Mouse (Mus musculus) neural tube, embryonic 11.5 days (tissue): ENCODE results near the gene Atraid. TPM values are rescaled to one million over a fixed set of nuclear protein-coding genes. Genes with fewer than 3 reads are reported as not detected.
"Not testable (repeated sequence)": the region's sequence is repeated elsewhere in the genome, so short reads cannot be mapped to it uniquely, and the experiment has no call there.

Experiments used
- ATAC-seq: fragments of 200-750 bp; cut with Nextera tagmentation; 2 replicates; pipeline ENCODE4 v1.8.0; 2017; ENCODE audit warnings: moderate number of reproducible peaks, mild to moderate bottlenecking, moderate TSS enrichment, moderate library complexity; ENCODE audit not compliant: insufficient read depth, low FRiP score, low TSS enrichment
- DNase-seq: peaks from one replicate; pipeline ENCODE4 v3.0.0-alpha.2; 2015; ENCODE audit warnings: low spot score
- H3K27ac ChIP-seq: fragments of 300-500 bp; sonication (generic); 2 replicates; pipeline ENCODE4 v1.5.1; 2014; ENCODE audit warnings: low read depth, mild to moderate bottlenecking, low read length
- H3K27me3 ChIP-seq: fragments of 300-500 bp; sonication (generic); 2 replicates; pipeline ENCODE4 v1.6.1; 2014; ENCODE audit warnings: mild to moderate bottlenecking, low read length, mixed read lengths; ENCODE audit not compliant: control insufficient read depth, insufficient read depth
- H3K36me3 ChIP-seq: fragments of 300-500 bp; sonication (generic); 2 replicates; pipeline ENCODE4 v1.6.1; 2014; ENCODE audit warnings: mild to moderate bottlenecking, low read length, moderate library complexity, mixed read lengths; ENCODE audit not compliant: control insufficient read depth, insufficient read depth
- H3K4me1 ChIP-seq: fragments of 300-500 bp; sonication (generic); 2 replicates; pipeline ENCODE4 v1.6.1; 2014; ENCODE audit warnings: low read length, mixed read lengths; ENCODE audit not compliant: control insufficient read depth, insufficient read depth
- H3K4me2 ChIP-seq: fragments of 300-500 bp; sonication (generic); 2 replicates; pipeline ENCODE4 v1.6.1; 2014; ENCODE audit warnings: low read depth, mild to moderate bottlenecking, moderate library complexity
- H3K4me3 ChIP-seq: fragments of 300-500 bp; sonication (generic); 2 replicates; pipeline ENCODE4 v1.5.1; 2014; ENCODE audit warnings: low read depth, low read length
- H3K9ac ChIP-seq: fragments of 300-500 bp; sonication (generic); 2 replicates; pipeline ENCODE4 v1.6.1; 2014; ENCODE audit warnings: mild to moderate bottlenecking, low read length
- H3K9me3 ChIP-seq: fragments of 300-500 bp; sonication (generic); 2 replicates; pipeline ENCODE4 v1.6.1; 2016; ENCODE audit warnings: low read length; ENCODE audit not compliant: control insufficient read depth
- WGBS: fragments of 180-500 bp; shearing (Covaris S2); extraction: QIAGEN DNeasy Blood & Tissue Kit; methylation state at CpG from one replicate; pipeline ENCODE4 v1.1.7; 2014; 5-methylcytosine and 5-hydroxymethylcytosine counted together
- polyA plus RNA-seq: library from polyadenylated mRNA; unstranded; fragments of >200 nt; fragmentation: Nextera tagmentation; extraction: Ambion mirVana; gene quantifications from 2 replicates; pipeline ENCODE4 v1.2.1, GENCODE M21; 2014

Atraid gene
- polyA plus RNA-seq, 1 experiment from 2014 or later = 95.1 TPM

DNA sequence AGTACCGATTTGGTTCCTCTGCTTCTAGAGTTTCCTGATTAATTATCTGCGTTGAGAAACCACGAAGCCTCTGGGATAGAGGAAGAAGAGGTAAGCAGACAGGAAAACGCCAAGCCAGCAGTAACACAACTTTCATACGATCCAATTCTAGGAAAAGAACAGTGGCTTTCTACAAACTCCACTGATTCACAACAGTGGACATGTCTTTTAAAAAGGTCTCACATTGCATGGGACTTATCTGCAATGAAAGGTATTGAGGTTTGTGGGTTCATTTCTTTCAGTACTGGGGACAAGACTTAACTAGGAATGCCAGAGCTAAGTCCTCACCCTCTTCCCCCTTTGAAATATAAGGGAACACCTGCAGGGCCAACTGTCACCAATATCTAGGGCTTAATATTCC is 1.0 kb upstream of the Atraid start:
- H3K36me3 ChIP-seq = no peaks in the 10 kb centered on the region
- H3K9me3 ChIP-seq = no peaks in the 10 kb centered on the region
- no peak overlapping the region for H3K27ac ChIP-seq
- no peak for DNase-seq
- H3K4me3 ChIP-seq = peak overlapping the region; percentile 72
- 80% methylated on average over 5 of the region's 5 CpGs for WGBS
- no peaks in the 10 kb centered on the region for H3K27me3 ChIP-seq
- no peak for ATAC-seq
- peaks cover 4% of the 10 kb centered on the region; the same call in 1 of the 2 replicates for H3K4me1 ChIP-seq
- H3K9ac ChIP-seq = 0 out of 2 replicates have a peak overlapping the region, but pooled peaks have one; percentile 80
- peak overlapping the region; percentile 77 for H3K4me2 ChIP-seq

DNA sequence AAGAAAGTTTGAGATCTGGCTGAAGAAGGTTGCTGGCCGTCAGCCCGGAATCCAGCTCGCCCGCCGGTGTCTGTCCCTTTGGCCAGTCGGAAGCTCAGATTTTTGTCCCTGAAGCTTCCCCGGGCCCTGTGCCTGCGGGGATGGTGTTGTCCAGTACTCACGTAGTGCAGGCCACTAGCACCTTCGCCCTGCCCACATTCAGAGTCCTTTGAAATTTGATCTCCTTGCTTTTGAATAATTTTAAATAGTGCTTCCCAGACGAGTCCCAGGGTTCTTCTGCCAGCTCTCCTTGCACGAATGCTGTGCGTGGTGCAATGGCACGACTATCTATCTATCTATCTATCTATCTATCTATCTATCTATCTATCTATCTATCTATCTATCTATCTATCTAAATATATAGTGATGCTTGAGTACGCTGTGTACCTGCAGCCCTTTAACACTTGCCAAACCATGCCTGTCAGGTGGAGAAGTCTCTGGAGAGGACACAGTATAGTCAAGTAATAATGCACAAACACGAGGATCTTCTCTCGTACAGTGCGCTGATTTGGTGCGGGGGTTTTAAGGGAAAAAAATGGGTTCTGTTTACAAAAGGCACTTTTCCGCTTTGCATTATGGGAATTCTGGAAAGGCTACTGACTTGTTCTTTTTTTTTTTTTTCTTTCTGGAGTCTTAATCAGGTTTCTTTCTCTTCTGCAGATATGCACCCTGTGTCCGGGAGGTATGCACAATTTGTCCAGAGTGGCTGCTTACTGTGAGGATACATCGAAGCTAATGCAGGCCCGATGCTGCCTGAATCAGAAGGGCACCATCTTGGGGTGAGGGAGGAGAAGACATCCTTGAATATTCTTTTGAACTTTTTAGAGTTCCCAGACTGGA is 890 bp downstream of the Atraid start, which contains the start of gene Slc5a6:
Slc5a6 (minus strand) TSS at position 162 of the 879 bp plus-strand sequence.
- Histone ChIP-seq H3K36me3 (no peaks in the 10 kb centered on the region; the same call in 1 of the 2 replicates), H3K4me1 (peaks cover 7% of the 10 kb centered on the region), H3K9ac (peak within 1 kb of the TSS; percentile 80), H3K9me3 (no peaks in the 10 kb centered on the region), H3K27me3 (no peaks in the 10 kb centered on the region), H3K27ac (peak within 1 kb of the TSS; percentile 85), H3K4me2 (peak within 1 kb of the TSS; percentile 77), H3K4me3 (peak within 1 kb of the TSS; percentile 72)
- under 1% methylated on average over 23 of the region's 23 CpGs for WGBS
- DNase-seq (peak; percentile 37), ATAC-seq (peak; percentile 11; the same call in 1 of the 2 replicates)

DNA sequence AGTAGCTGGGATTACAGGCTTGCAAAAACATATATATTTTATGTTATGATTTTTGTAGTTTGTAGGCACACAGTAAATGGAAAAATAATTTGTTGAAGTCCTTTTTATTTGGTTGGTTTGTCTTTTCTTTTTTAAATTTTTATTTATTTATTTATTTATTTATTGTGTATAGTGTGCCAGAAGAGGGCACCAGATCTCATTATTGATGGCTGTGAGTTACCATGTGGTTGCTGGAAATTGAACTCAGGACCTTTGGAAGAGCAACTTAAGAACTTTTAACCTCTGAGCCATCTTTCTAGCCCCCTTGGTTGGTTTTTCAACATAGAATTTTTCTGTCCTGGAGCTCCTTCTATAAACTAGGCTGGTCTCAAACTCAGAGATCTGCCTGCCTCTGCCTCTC is 2.3 kb downstream of the Atraid start:
- H3K36me3 ChIP-seq = no peaks in the 10 kb centered on the region; the same call in 1 of the 2 replicates
- H3K9ac ChIP-seq = no peak overlapping the region
- no peak overlapping the region for H3K4me2 ChIP-seq
- peaks cover 9% of the 10 kb centered on the region for H3K4me1 ChIP-seq
- no peaks in the 10 kb centered on the region for H3K27me3 ChIP-seq
- ATAC-seq (no peak), DNase-seq (no peak)
- no peak overlapping the region for H3K27ac ChIP-seq
- H3K9me3 ChIP-seq = no peaks in the 10 kb centered on the region
- H3K4me3 ChIP-seq = no peak overlapping the region

DNA sequence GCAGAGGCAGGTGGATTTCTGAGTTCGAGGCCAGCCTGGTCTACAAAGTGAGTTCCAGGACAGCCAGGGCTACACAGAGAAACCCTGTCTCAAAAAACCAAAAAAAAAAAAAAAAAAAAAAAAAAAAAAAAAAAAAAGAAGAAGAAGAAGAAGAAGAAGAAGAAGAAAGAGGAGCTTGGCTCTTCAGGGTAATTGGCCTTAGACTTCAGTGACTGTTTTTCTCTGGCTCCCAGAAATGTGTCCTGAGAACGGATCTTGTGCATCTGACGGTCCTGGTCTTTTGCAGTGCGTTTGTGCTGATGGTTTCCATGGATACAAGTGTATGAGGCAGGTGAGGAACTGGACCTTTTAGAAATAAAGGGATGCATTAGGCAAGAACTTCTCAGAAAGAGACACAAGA is 5.6 kb downstream of the Atraid start:
- Histone ChIP-seq H3K4me2 (peak overlapping the region; percentile 90), H3K27ac (0 out of 2 replicates have a peak overlapping the region, but pooled peaks have one; percentile 49), H3K4me3 (peak overlapping the region; percentile 67), H3K9ac (peak overlapping the region; percentile 47)
- not testable (repeated sequence) for H3K9me3 ChIP-seq, DNase-seq, ATAC-seq, H3K4me1 ChIP-seq, H3K36me3 ChIP-seq, H3K27me3 ChIP-seq
- WGBS = 54% methylated on average over 4 of the region's 4 CpGs

DNA sequence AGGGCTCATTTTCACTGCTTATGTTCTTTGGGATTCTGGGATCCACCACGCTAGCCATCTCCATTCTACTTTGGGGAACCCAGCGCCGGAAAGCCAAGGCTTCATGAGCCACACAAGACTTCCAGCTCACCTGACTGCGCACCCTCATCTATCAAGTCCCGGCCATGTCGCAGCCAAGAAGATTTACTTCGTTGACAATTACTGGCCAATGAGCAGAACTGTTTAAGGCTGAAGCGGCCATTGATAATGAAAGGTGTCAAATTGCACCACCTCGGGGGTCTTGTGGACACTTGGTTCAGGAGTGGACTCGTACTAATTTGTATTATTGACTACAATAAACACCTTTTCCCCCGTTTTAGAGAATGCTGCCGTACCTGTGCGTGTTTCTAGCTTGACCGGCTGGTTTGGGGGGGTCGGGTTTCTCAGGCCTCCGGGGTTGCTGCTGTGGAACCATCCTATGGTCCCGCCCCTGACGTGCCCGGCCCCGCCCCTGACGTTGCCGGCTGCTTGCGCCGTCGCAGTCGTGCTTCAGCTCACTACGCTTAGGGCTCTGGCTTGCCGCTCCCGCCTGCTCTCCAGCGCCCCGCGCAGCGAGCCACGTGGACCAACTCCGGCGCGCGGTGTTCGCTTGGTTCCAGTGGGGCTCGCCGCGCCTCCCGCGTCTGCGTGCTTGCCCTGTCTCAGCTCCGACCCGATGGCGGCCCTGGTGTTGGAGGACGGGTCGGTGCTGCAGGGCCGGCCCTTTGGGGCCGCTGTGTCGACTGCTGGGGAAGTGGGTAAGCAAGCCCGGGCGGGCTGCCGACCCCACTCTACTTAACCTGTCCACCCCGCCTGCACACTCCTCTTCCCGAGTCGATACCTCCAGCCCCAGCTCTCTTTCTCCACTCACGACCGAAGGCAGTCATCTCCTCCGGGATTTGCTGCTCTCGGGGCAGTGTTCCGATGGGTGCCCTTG is 6.4 kb downstream of the Atraid start, which contains the start of gene Cad:
Cad (plus strand) TSS at position 520 of the 955 bp plus-strand sequence.
- Histone ChIP-seq H3K4me1 (peaks cover 10% of the 10 kb centered on the region), H3K27me3 (no peaks in the 10 kb centered on the region), H3K9me3 (no peaks in the 10 kb centered on the region), H3K9ac (peak within 1 kb of the TSS; percentile 85), H3K4me3 (peak within 1 kb of the TSS; percentile 67), H3K36me3 (peaks cover 2% of the 10 kb centered on the region; the same call in 1 of the 2 replicates), H3K4me2 (peak within 1 kb of the TSS; percentile 90), H3K27ac (peak within 1 kb of the TSS; percentile 49)
- DNase-seq (peak; percentile 95), ATAC-seq (peak; percentile 97)
- WGBS = under 1% methylated on average over 64 of the region's 64 CpGs

DNA sequence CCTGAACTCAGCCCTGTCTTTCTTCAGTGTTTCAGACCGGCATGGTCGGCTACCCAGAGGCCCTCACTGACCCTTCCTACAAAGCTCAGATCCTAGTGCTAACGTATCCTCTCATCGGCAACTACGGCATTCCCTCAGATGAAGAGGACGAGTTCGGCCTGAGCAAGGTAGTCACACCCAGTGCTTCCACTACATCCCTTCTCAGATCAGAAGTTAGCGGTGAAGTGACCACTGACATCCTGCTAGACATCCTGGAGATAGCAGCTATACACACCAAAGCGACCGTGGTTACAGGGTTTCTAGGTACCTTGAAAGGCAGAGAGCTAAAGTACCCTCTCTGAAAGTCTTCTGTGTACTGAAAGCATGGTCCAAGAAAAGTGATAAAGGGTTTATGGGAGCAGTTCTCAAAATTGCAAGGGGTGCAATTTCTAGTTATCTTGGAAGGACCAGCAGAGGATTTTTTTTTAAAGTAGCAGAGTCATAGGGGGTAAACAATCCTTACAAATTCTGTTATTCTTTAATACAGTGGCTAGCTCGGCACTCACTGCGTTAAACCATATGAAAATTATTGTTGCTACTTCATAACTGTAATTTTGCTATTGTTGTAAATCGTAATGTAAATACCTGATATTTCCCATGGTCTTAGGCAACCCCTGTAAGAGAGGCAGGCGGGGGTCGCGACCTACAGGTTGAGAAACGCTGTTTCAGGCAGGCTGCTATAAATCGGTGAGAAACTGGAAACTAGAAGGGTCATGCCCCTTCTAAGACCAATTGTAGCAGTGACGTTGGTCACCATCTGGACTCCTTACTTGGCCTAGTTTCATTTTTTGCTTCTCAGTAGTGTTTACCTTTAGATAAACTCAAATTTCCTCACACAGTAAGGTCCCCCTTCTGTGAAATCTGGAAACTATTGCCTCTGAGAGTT is 7.4 kb downstream of the Atraid start:
- DNase-seq = no peak
- Histone ChIP-seq H3K36me3 (peaks cover 4% of the 10 kb centered on the region), H3K27ac (peak overlapping the region; percentile 23; the same call in 1 of the 2 replicates), H3K27me3 (no peaks in the 10 kb centered on the region), H3K9me3 (no peaks in the 10 kb centered on the region), H3K4me3 (peak overlapping the region; percentile 67), H3K4me1 (peaks cover 10% of the 10 kb centered on the region), H3K9ac (peak overlapping the region; percentile 85), H3K4me2 (peak overlapping the region; percentile 90)
- ATAC-seq = peak; percentile 20; the same call in 1 of the 2 replicates
- WGBS = 16% methylated on average over 19 of the region's 19 CpGs

DNA sequence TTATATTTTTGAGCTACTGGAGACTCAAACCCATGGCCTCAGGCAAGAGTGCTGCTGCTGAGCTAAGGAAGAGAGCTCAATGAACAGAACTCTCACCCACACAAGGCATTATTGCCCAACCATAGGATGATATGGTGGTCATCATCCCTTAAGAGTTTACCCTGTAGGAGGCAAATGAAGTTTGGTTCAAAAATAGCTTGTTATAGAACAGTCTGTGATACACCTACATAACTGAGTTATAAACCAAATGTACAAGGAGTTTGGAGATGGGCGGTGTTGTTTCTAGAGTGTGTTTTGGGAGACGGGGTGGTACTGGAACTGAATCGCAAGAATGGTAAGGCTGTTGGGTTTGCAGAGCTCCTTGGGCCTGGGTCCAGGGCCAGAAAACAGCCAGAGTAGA is 21.7 kb downstream of the Atraid start:
- H3K36me3 ChIP-seq = peaks cover 50% of the 10 kb centered on the region
- H3K27me3 ChIP-seq = no peaks in the 10 kb centered on the region
- WGBS = 98% methylated on average over 3 of the region's 3 CpGs
- no peak overlapping the region for H3K27ac ChIP-seq
- no peak overlapping the region for H3K9ac ChIP-seq
- DNase-seq (no peak), ATAC-seq (no peak)
- H3K4me2 ChIP-seq = no peak overlapping the region
- H3K4me3 ChIP-seq = no peak overlapping the region
- H3K4me1 ChIP-seq = no peaks in the 10 kb centered on the region
- no peaks in the 10 kb centered on the region for H3K9me3 ChIP-seq
